Mouse (Mus musculus): Measurements from ENCODE around the gene Grk6.

DNA sequence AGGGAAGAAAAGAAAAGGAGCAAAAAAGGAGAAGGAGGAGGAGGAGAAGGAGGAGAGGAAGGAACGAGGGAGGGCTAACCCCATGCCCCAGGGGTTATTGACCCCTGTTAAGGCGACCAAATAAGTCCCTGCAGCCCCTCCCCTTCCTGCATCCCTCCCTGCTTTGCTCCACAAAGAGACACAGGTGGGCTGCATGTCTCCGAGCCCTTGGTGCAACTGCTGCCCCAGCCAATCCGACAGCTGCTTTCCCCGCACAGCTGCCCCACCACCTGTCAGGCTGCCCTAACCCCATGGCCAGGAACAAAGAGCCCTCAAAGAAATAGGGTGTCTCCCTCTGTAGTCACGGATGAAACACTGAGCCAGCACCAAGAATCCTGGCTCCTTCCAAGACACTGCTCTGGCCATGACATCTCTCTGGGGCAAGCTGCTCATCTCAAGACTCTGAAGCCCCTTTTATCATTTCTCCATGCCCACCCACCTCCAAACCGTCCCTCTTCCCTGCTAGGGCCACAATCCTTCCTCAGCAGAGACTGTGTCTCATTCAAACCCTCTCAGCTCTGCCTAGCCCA, 39.7 kb downstream of the Grk6 start:
- no peak for TF ChIP-seq GATA1 (IDR thresholded peaks at IDR 0.05; ENCODE audit: low read depth, low read length)
- TF ChIP-seq CTCF (IDR thresholded peaks at IDR 0.05 in 2 of 3, conservative IDR thresholded peaks at IDR 0.05 in 1 of 3; ENCODE audit: control insufficient read depth in 1 of 3, insufficient read depth in 1 of 3, low read depth in 2 of 3, low read length in 3 of 3, poor library complexity in 1 of 3, severe bottlenecking in 1 of 3), result no peak
- no peak for TF ChIP-seq RAD21 (IDR thresholded peaks at IDR 0.05; ENCODE audit: low read depth, low read length)
- no peak for TF ChIP-seq TAL1 (IDR thresholded peaks at IDR 0.05; ENCODE audit: low read length)
- no peak for TF ChIP-seq NRF1 (IDR thresholded peaks at IDR 0.05; ENCODE audit: insufficient read depth, low read depth, low read length, poor library complexity, severe bottlenecking)
- no peak for TF ChIP-seq MYC (IDR thresholded peaks at IDR 0.05; ENCODE audit: low read depth, low read length)
- TF ChIP-seq POLR2A (IDR thresholded peaks at IDR 0.05; ENCODE audit: control insufficient read depth in 1 of 2, insufficient read depth in 1 of 2, low read depth in 1 of 2, low read length in 2 of 2, poor library complexity in 1 of 2), result no peak
- no peak for TF ChIP-seq GABPA (IDR thresholded peaks at IDR 0.05; ENCODE audit: low read depth, low read length)
- TF ChIP-seq TCF12 (IDR thresholded peaks at IDR 0.05; ENCODE audit: low read depth, low read length), result no peak
- TF ChIP-seq E2F4 (IDR thresholded peaks at IDR 0.05; ENCODE audit: borderline replicate concordance, low read depth, low read length), result no peak
- TF ChIP-seq POLR2AphosphoS2 (IDR thresholded peaks at IDR 0.05; ENCODE audit: low read length), result no peak
- TF ChIP-seq POLR2AphosphoS5 (IDR thresholded peaks at IDR 0.05; ENCODE audit: borderline replicate concordance, low read depth, low read length), result no peak
- no peak for TF ChIP-seq MYB (IDR thresholded peaks at IDR 0.05; ENCODE audit: low read depth, low read length)
- no peak for TF ChIP-seq BHLHE40 (IDR thresholded peaks at IDR 0.05; ENCODE audit: borderline replicate concordance, low read depth, low read length)
